Mouse (Mus musculus): Measurements from ENCODE around the gene Gm37240.

The Gm37240 gene

GRCm38 (mm10) chr3:85749348-85749747 is 138.0 kb downstream of the Gm37240 start:
- in situ Hi-C loops (cut with MboI, MseI), result no loop called here

- in situ Hi-C loops (cut with MboI, MseI), result no loop called here
These were observed 138.5 kb downstream of the Gm37240 start for GRCm38 (mm10) chr3:85748863-85749262.

- in situ Hi-C loops (cut with MboI, MseI), result no loop called here
These were observed 141.2 kb downstream of the Gm37240 start for GRCm38 (mm10) chr3:85746116-85746515.

GRCm38 (mm10) chr3:85741767-85742166 is 145.6 kb downstream of the Gm37240 start:
- in situ Hi-C loops (cut with MboI, MseI), result no loop called here

GRCm38 (mm10) chr3:85738591-85738990 is 148.7 kb downstream of the Gm37240 start:
- in situ Hi-C loops (cut with MboI, MseI), result no loop called here

- in situ Hi-C loops (cut with MboI, MseI), result no loop called here
These were observed 153.2 kb downstream of the Gm37240 start for GRCm38 (mm10) chr3:85733939-85734729.

- in situ Hi-C loops (cut with MboI, MseI), result no loop called here
These were observed 160.1 kb downstream of the Gm37240 start for GRCm38 (mm10) chr3:85727171-85727570.

GRCm38 (mm10) chr3:85725971-85726370 is 161.3 kb downstream of the Gm37240 start:
- in situ Hi-C loops (cut with MboI, MseI), result no loop called here

GRCm38 (mm10) chr3:85725110-85725509 is 162.2 kb downstream of the Gm37240 start:
- in situ Hi-C loops (cut with MboI, MseI), result no loop called here

GRCm38 (mm10) chr3:85722581-85722980 is 164.7 kb downstream of the Gm37240 start:
- in situ Hi-C loops (cut with MboI, MseI), result no loop called here

- in situ Hi-C loops (cut with MboI, MseI), result loop anchor here (5.0 kb wide), 1 partner anchor 206 kb away; no protein-coding TSS in a partner anchor
These were observed 171.5 kb downstream of the Gm37240 start for GRCm38 (mm10) chr3:85715764-85716297.

- in situ Hi-C loops (cut with MboI, MseI), result no loop called here
These were observed 173.2 kb downstream of the Gm37240 start for GRCm38 (mm10) chr3:85713936-85714709.

- in situ Hi-C loops (cut with MboI, MseI), result no loop called here
These were observed 176.6 kb downstream of the Gm37240 start for GRCm38 (mm10) chr3:85710695-85711094.

- in situ Hi-C loops (cut with MboI, MseI), result loop anchor here (5.0 kb wide), 1 partner anchor 420 kb away; no protein-coding TSS in a partner anchor
These were observed 179.9 kb downstream of the Gm37240 start for GRCm38 (mm10) chr3:85707421-85707820.

- in situ Hi-C loops (cut with MboI, MseI), result no loop called here
These were observed 184.0 kb downstream of the Gm37240 start for GRCm38 (mm10) chr3:85703141-85703882.

GRCm38 (mm10) chr3:85698496-85698895 is 188.8 kb downstream of the Gm37240 start:
- in situ Hi-C loops (cut with MboI, MseI), result loop anchor here (10.0 kb wide), 1 partner anchor 1706 kb away; no protein-coding TSS in a partner anchor

GRCm38 (mm10) chr3:85695056-85695455 is 192.3 kb downstream of the Gm37240 start:
- in situ Hi-C loops (cut with MboI, MseI), result loop anchor here (10.0 kb wide), 1 partner anchor 1710 kb away; no protein-coding TSS in a partner anchor

GRCm38 (mm10) chr3:85693013-85693412 is 194.3 kb downstream of the Gm37240 start:
- in situ Hi-C loops (cut with MboI, MseI), result loop anchor here (10.0 kb wide), 1 partner anchor 1712 kb away; no protein-coding TSS in a partner anchor

- in situ Hi-C loops (cut with MboI, MseI), result loop anchor here (10.0 kb wide), 1 partner anchor 1714 kb away; no protein-coding TSS in a partner anchor
These were observed 196.2 kb downstream of the Gm37240 start for GRCm38 (mm10) chr3:85691134-85691533.

GRCm38 (mm10) chr3:85688341-85688740 is 199.0 kb downstream of the Gm37240 start:
- in situ Hi-C loops (cut with MboI, MseI), result no loop called here

GRCm38 (mm10) chr3:85685271-85685670 is 202.0 kb downstream of the Gm37240 start:
- in situ Hi-C loops (cut with MboI, MseI), result no loop called here
